Mouse (Mus musculus): ENCODE data around the gene Dscaml1. TPM values are rescaled to one million over a fixed set of nuclear protein-coding genes. Genes with fewer than 3 reads are reported as not detected.

Gene Dscaml1
- total and polyA plus RNA-seq, 2 experiments from 2014 or later: 0.04 to 0.84 TPM

DNA sequence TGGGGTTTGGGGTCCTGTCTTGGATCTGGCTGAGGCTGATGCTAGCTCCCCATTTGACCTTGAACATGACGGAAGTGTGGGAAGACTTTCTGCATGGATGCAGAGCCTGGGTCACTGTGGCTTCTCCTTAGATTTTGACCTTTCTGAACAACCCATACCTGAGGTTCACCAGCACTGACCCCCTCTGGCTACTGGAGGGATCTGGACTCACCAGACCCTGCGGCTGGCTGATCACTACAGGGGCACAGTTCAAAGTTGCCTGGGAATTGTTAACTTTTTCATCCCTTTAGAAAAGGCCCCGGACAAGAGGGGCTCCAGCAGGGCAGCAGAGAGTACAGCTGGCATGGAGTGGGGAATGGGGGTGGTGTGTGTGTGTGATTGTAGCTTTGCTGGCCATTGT lies 19.6 kb upstream of the Dscaml1 start:
- no peak overlapping the region for H3K27ac ChIP-seq (ENCODE audit: low read depth)
- H3K9me3 ChIP-seq (replicated peaks; ENCODE audit: control insufficient read depth, low read length): no peaks in the 10 kb centered on the region
- DNase-seq (ENCODE audit: low spot score) (no peak), ATAC-seq (ENCODE audit: insufficient read depth, low read depth) (no peak)
- no peak overlapping the region for H3K4me2 ChIP-seq (ENCODE audit: low read depth, low read length)
- peaks cover 28% of the 10 kb centered on the region for H3K27me3 ChIP-seq (ENCODE audit: control insufficient read depth, insufficient read depth, low read length)
- H3K9ac ChIP-seq (replicated peaks; ENCODE audit: low read depth, low read length): no peak overlapping the region
- no peaks in the 10 kb centered on the region for H3K36me3 ChIP-seq (replicated peaks; ENCODE audit: control insufficient read depth, insufficient read depth, low read length)
- no peak overlapping the region for H3K4me3 ChIP-seq (ENCODE audit: low read depth, low read length)
- H3K4me1 ChIP-seq (ENCODE audit: control insufficient read depth, insufficient read depth): no peaks in the 10 kb centered on the region
- 79% methylated on average over 3 of the region's 3 CpGs for WGBS
- TF ChIP-seq CTCF (IDR thresholded peaks at IDR 0.05; ENCODE audit: low read depth) (no peak), EP300 (IDR thresholded peaks at IDR 0.05; ENCODE audit: low read depth) (no peak)

GRCm38 (mm10) chr9:45407706-45408675 lies 18.4 kb upstream of the Dscaml1 start:
- ATAC-seq (ENCODE audit: insufficient read depth, low read depth) (peak; percentile 47), DNase-seq (ENCODE audit: low spot score) (peak; percentile 16)
- H3K4me3 ChIP-seq (ENCODE audit: low read depth, low read length): peak overlapping the region; percentile 31
- H3K27me3 ChIP-seq (ENCODE audit: control insufficient read depth, insufficient read depth, low read length): peaks cover 27% of the 10 kb centered on the region
- no peaks in the 10 kb centered on the region for H3K36me3 ChIP-seq (replicated peaks; ENCODE audit: control insufficient read depth, insufficient read depth, low read length)
- 0 out of 2 replicates have a peak overlapping the region, but pooled peaks have one; percentile 1 for H3K9ac ChIP-seq (replicated peaks; ENCODE audit: low read depth, low read length)
- H3K9me3 ChIP-seq (replicated peaks; ENCODE audit: control insufficient read depth, low read length): no peaks in the 10 kb centered on the region
- peak overlapping the region; percentile 59 for H3K4me2 ChIP-seq (ENCODE audit: low read depth, low read length)
- WGBS: 36% methylated on average over 33 of the region's 33 CpGs
- no peak for TF ChIP-seq EP300 (IDR thresholded peaks at IDR 0.05; ENCODE audit: low read depth)
- peak; percentile 81 for TF ChIP-seq CTCF (IDR thresholded peaks at IDR 0.05; ENCODE audit: low read depth)
- no peak overlapping the region for H3K27ac ChIP-seq (ENCODE audit: low read depth)
- H3K4me1 ChIP-seq (ENCODE audit: control insufficient read depth, insufficient read depth): no peaks in the 10 kb centered on the region

DNA sequence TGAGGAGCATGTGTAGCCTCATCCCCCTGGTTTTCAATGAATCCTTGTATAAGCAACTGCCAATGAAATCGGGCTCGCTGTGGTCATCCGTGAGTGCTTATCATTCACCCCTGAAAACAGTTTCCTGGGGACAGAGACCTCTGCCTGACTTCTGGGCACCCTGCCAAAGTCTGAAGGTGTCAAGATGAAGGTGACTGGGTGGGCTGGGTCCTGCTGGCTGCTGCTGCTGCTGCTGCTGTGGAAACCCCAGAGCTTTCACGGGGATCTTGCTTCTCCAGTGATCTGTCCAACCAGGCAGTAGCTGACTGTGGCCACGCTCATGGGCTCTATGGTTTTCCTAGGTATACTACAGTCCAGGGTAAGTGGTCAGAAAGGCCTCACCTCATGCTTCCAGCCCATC lies 16.2 kb upstream of the Dscaml1 start:
- peaks cover 21% of the 10 kb centered on the region; the same call in 1 of the 2 replicates for H3K27me3 ChIP-seq (ENCODE audit: control insufficient read depth, insufficient read depth, low read length)
- no peak overlapping the region for H3K9ac ChIP-seq (replicated peaks; ENCODE audit: low read depth, low read length)
- no peak overlapping the region for H3K4me2 ChIP-seq (ENCODE audit: low read depth, low read length)
- H3K4me1 ChIP-seq (ENCODE audit: control insufficient read depth, insufficient read depth): no peaks in the 10 kb centered on the region
- WGBS: 55% methylated on average over 5 of the region's 5 CpGs
- TF ChIP-seq EP300 (IDR thresholded peaks at IDR 0.05; ENCODE audit: low read depth) (no peak), CTCF (IDR thresholded peaks at IDR 0.05; ENCODE audit: low read depth) (no peak)
- no peak for DNase-seq (ENCODE audit: low spot score)
- no peak overlapping the region for H3K27ac ChIP-seq (ENCODE audit: low read depth)
- H3K9me3 ChIP-seq (replicated peaks; ENCODE audit: control insufficient read depth, low read length): no peaks in the 10 kb centered on the region
- ATAC-seq (ENCODE audit: insufficient read depth, low read depth): no peak
- H3K36me3 ChIP-seq (replicated peaks; ENCODE audit: control insufficient read depth, insufficient read depth, low read length): no peaks in the 10 kb centered on the region
- H3K4me3 ChIP-seq (ENCODE audit: low read depth, low read length): no peak overlapping the region

- Histone ChIP-seq H3K36me3 (replicated peaks; ENCODE audit: control insufficient read depth, insufficient read depth, low read length) (no peaks in the 10 kb centered on the region), H3K4me2 (ENCODE audit: low read depth, low read length) (no peak overlapping the region), H3K9ac (replicated peaks; ENCODE audit: low read depth, low read length) (no peak overlapping the region), H3K4me1 (ENCODE audit: control insufficient read depth, insufficient read depth) (no peaks in the 10 kb centered on the region), H3K27ac (ENCODE audit: low read depth) (no peak overlapping the region), H3K27me3 (ENCODE audit: control insufficient read depth, insufficient read depth, low read length) (peaks cover 19% of the 10 kb centered on the region; the same call in 1 of the 2 replicates), H3K9me3 (replicated peaks; ENCODE audit: control insufficient read depth, low read length) (no peaks in the 10 kb centered on the region), H3K4me3 (ENCODE audit: low read depth, low read length) (no peak overlapping the region)
- TF ChIP-seq CTCF (IDR thresholded peaks at IDR 0.05; ENCODE audit: low read depth) (no peak), EP300 (IDR thresholded peaks at IDR 0.05; ENCODE audit: low read depth) (no peak)
- ATAC-seq (ENCODE audit: insufficient read depth, low read depth) (no peak), DNase-seq (ENCODE audit: low spot score) (no peak)
- WGBS: 73% methylated on average over 2 of the region's 2 CpGs
Observed at GRCm38 (mm10) chr9:45410614-45411013, 15.8 kb upstream of the Dscaml1 start.

- no peaks in the 10 kb centered on the region for H3K4me1 ChIP-seq (ENCODE audit: control insufficient read depth, insufficient read depth)
- DNase-seq (ENCODE audit: low spot score) (no peak), ATAC-seq (ENCODE audit: insufficient read depth, low read depth) (no peak)
- 61% methylated on average over 3 of the region's 3 CpGs for WGBS
- H3K27me3 ChIP-seq (ENCODE audit: control insufficient read depth, insufficient read depth, low read length): peaks cover 19% of the 10 kb centered on the region; the same call in 1 of the 2 replicates
- no peak overlapping the region for H3K4me2 ChIP-seq (ENCODE audit: low read depth, low read length)
- no peak overlapping the region for H3K27ac ChIP-seq (ENCODE audit: low read depth)
- no peak for TF ChIP-seq EP300 (IDR thresholded peaks at IDR 0.05; ENCODE audit: low read depth)
- no peak for TF ChIP-seq CTCF (IDR thresholded peaks at IDR 0.05; ENCODE audit: low read depth)
- no peak overlapping the region for H3K4me3 ChIP-seq (ENCODE audit: low read depth, low read length)
- H3K9me3 ChIP-seq (replicated peaks; ENCODE audit: control insufficient read depth, low read length): no peaks in the 10 kb centered on the region
- no peaks in the 10 kb centered on the region for H3K36me3 ChIP-seq (replicated peaks; ENCODE audit: control insufficient read depth, insufficient read depth, low read length)
- no peak overlapping the region for H3K9ac ChIP-seq (replicated peaks; ENCODE audit: low read depth, low read length)
Observed at GRCm38 (mm10) chr9:45411111-45411510, 15.3 kb upstream of the Dscaml1 start.
